Mouse (Mus musculus) common myeloid progenitor, adult 5-6 weeks (primary cell): Measurements from ENCODE around the gene Enpp4. TPM values are rescaled to one million over a fixed set of nuclear protein-coding genes. Genes with fewer than 3 reads are reported as not detected.
A peak's percentile ranks its signal among the peaks of the same experiment; 100 is the strongest.

Experiments used
- ATAC-seq: replicated peaks from 2 replicates; pipeline ENCODE4 v1.8.0; 2016; ENCODE audit warnings: low read depth, mild to moderate bottlenecking, moderate TSS enrichment, inconsistent platforms; ENCODE audit not compliant: poor library complexity, severe bottlenecking
- total RNA-seq: library from RNA; stranded (forward); fragments of 200-1000, 187-1606 nt; gene quantifications from 2 replicates; pipeline ENCODE4 v1.2.3, GENCODE M21; 2017

Enpp4 gene
- total RNA-seq, 1 experiment from 2014 or later, result 19.3 TPM

DNA sequence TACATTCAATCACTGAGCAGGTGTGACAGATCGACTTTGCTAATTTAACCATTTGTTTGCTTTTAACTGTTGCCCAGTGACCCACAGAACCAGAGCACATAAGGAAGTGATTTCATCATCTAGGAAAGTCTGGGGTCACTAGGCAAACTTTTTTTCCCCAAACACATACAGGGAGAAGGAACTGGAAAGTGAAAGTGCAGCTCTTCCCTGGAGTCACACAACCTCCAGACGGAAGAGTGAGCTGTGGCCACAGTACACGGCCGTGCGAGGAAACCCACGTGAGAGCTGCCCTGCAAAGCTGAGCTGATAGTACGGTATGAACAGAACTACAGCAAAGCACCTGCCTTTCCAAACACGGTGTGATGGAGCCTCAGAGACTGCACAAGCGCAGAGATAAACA, 4.7 kb downstream of the Enpp4 start:
- peak; percentile 40 for ATAC-seq

DNA sequence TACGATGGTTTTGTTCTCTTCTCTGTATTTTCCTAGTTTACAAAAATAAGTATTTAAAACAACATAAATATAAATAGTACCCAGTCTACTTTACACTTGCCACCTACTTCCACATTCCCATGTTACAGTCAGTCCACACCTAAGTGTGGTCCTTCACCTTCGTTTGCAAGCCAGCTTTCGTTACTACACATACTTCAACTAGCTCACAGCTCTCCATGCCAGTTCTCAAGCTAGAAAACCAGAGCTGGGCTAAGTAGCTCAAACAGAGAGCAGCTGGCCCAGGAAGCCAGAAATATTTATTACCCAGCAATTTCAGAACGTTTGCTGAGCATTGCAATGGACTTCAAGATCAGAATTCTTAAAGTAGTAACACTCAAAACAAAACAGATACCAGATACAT, 5.1 kb downstream of the Enpp4 start:
- ATAC-seq, result no peak

- ATAC-seq, result peak; percentile 54; the same call in 1 of the 2 replicates
These were observed 14.1 kb downstream of the Enpp4 start for GRCm38 (mm10) chr17:44091512-44091911.

GRCm38 (mm10) chr17:44090916-44091315, 14.7 kb downstream of the Enpp4 start:
- no peak for ATAC-seq

- ATAC-seq, result peak; percentile 74
These were observed 17.4 kb downstream of the Enpp4 start for GRCm38 (mm10) chr17:44088226-44088625.

- no peak for ATAC-seq
These were observed 22.5 kb downstream of the Enpp4 start for GRCm38 (mm10) chr17:44083156-44083555.

DNA sequence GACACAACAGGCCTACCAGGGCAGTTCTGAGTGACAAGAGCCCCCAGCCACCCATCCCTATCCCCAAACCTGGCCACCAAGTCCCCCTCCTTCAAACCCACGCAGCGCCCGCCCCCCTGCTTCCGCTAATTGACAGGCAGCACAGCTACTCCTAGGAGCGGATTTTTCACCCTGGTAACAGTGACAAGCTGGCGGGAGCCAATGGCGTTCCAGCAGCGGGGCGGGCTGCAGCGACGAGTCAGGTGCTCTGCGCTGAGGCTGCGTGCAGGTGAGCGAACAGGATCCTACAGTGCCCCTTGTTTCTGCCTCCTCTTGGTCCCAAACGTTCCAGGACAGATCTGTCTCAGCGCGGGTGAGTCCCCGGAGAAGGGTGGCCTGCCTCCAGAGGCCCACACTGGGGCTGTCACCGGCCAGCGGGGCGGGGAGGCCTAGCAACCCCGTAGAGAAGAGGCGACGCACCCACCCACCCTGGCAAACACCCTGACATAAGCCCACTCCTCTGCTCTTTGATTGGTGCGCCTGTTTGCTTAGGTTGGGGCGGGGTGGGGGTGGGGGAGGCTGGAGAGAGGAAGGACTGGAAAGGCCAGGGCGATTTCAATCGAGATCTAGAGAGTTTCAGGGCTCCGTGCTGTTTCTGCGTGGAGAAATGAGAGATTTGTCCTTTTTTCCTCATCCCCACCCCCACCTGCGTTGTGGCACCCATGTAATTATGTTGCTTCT, 26.8 kb downstream of the Enpp4 start, which contains the start of gene Enpp5:
Enpp5 (plus strand) TSS at position 183 of the 720 bp plus-strand sequence.
- peak; percentile 88 for ATAC-seq

GRCm38 (mm10) chr17:44077843-44078160, 27.8 kb downstream of the Enpp4 start:
- ATAC-seq, result no peak

- no peak for ATAC-seq
These were observed 28.3 kb downstream of the Enpp4 start for GRCm38 (mm10) chr17:44077146-44077842.

DNA sequence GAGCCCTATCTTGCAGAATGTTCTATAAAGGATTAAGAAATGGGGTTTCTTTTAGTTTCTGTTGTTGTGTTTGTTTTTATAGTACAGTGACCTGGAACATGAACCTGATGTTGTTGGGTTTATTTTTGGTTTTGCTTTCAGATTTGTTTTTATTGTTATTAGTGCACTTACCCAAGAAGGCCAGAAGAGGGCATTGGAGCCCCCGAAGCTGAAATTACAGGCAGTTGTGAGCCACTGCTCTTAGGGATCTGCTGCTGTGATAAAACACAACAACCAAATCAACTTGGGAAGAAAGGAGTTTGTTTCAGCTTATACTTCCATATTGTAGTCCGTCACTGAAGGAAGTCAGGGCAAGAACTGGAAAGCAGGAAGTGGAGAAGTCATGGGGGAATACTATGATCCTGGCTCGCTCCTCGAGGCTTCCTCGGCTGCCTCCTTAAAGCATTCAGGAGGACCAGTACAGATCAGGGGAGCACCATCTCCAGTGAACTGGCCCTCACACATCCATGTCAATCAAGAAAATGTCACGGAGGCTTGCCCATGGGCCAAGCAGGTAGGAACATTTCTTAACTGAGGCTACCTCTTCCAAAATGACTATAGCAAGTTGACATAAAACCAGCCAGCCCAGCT, 29.4 kb downstream of the Enpp4 start:
- peak; percentile 58 for ATAC-seq

DNA sequence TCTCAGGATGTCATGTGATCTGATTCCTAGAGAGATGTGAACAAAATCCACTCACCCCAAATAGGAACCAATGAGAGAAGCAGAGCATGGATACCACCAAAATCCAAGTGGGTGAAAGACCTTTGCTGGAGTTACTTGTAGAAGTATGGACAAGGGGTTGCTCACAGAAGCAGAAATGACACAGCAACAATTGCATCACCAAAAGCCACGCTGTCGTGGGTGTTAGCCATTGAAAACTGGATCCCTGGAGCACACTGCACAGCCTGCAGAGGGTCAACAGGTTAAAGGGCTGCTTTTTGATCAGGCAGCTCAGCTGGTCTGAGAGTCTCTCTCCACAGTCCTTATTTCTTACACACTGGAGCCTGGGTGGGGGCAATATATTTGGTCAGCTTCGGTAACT, 30.0 kb downstream of the Enpp4 start:
- no peak for ATAC-seq

- ATAC-seq, result no peak
These were observed 33.9 kb downstream of the Enpp4 start for GRCm38 (mm10) chr17:44071680-44072079.

- ATAC-seq, result no peak
These were observed 36.7 kb downstream of the Enpp4 start for GRCm38 (mm10) chr17:44068876-44069275.

DNA sequence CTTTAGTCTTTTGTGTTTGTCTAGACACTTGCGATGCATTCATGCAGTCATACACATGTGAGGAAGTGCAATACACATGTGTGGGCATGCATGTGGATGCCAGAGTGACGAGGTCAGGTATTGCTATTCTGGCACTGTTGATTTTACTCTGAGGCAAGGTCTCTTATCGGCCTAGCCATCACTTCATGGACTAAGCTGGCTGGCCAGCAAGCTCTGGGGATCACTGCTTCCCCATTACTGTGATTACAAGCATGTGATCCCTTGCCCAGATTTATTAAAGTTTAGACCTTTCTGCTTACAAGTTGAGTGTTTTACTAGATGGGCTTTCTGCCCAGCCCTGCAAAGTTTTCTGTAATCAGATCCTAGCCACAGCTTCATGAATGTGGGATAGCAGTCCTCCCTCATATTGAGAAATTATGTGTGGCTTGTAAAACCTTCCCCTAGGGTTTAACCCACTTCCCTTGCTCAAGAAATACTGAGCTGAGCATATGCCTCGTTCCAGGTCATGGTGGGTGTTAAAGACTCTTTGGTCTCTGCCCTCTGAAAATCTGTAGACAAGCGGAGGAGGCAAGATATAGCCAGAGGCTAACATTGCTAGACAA, 44.2 kb downstream of the Enpp4 start:
- ATAC-seq, result no peak

- ATAC-seq, result peak; percentile 51
These were observed 44.8 kb downstream of the Enpp4 start for GRCm38 (mm10) chr17:44060781-44061180.

DNA sequence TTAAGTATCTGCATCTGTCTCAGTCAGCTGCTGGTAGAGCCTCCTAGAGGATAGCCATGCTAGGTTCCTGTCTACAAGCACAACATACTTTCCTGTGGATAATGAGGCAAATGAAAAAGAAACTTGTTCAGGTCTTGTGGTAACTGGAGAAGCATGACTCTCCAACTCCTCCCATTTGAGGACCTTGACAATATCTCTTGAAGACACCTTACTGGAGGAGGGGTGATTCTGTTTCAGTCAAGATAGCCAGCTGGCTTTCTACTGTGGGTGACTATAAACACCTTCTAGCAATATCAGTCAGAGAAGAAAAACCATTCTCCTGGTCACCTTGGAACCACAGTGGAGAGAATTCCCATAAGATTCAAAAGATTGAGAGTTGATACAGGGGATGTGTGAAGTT, 47.5 kb downstream of the Enpp4 start:
- ATAC-seq, result 0 out of 2 replicates have a peak, but pooled peaks have one; percentile 20

GRCm38 (mm10) chr17:44057123-44057522, 48.5 kb downstream of the Enpp4 start:
- no peak for ATAC-seq

GRCm38 (mm10) chr17:44053427-44053826, 52.2 kb downstream of the Enpp4 start:
- peak; percentile 98 for ATAC-seq
